Mouse (Mus musculus) testis, adult 2 months (tissue): ENCODE measurements at regions not wholly inside any gene's neighbourhood (a gene's known extent, or its start where the extent isn't known, plus 50 kb on each side); places are given as distances from the start of the nearest gene placed in this dataset.
A peak's percentile ranks its signal among the peaks of the same experiment; 100 is the strongest.

Source experiments
- H3K27ac ChIP-seq: fragments of 200-500 bp; 2 replicates; pipeline ENCODE4 v1.5.1; 2012; ENCODE audit warnings: low read depth, low read length; ENCODE audit not compliant: control insufficient read depth, insufficient read depth
- H3K27me3 ChIP-seq: fragments of 200-500 bp; 2 replicates; pipeline ENCODE4 v1.6.1; 2012; ENCODE audit warnings: mild to moderate bottlenecking, low read length, moderate library complexity; ENCODE audit not compliant: control insufficient read depth, insufficient read depth
- H3K36me3 ChIP-seq: fragments of 200-500 bp; 2 replicates; pipeline ENCODE4 v1.6.1; 2012; ENCODE audit warnings: mild to moderate bottlenecking, low read length; ENCODE audit not compliant: control insufficient read depth, insufficient read depth
- H3K4me1 ChIP-seq: fragments of 200-500 bp; 2 replicates; pipeline ENCODE4 v1.6.1; 2012; ENCODE audit warnings: low read length; ENCODE audit not compliant: control insufficient read depth, insufficient read depth
- H3K4me3 ChIP-seq: fragments of 200-500 bp; 2 replicates; pipeline ENCODE4 v1.5.1; 2012; ENCODE audit warnings: low read depth, mild to moderate bottlenecking, low read length, moderate library complexity, mixed read lengths; ENCODE audit not compliant: control insufficient read depth
- CTCF ChIP-seq: fragments of 200-500 bp; IDR thresholded peaks from 2 replicates; pipeline ENCODE4 v1.5.1; 2012; ENCODE audit warnings: low read depth, mild to moderate bottlenecking, inconsistent platforms, low read length, moderate library complexity; ENCODE audit not compliant: control insufficient read depth, insufficient read depth, insufficient replicate concordance
- POLR2A ChIP-seq: fragments of 200-500 bp; IDR thresholded peaks from 2 replicates; pipeline ENCODE4 v1.6.1; 2012; ENCODE audit warnings: low read depth, mild to moderate bottlenecking, inconsistent platforms, low read length, moderate library complexity; ENCODE audit not compliant: control insufficient read depth

DNA sequence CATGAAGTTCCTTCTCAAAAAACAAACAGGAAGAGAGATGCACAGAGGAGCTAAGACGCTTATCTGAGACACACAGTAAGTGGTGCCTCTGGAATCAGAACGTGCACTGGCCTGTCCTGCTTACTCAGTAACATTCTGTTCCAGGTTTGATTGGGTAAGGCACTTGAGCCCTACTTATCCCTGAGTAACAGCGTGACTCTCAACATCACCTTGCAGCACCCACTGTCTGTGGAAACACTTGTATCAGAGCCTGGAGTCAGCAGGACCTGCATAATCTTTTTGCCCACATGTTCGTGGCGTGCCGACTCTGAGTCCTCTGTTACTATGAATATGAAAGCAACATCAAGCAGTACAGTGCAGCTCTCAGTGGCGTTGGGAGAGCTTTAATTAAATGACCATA is 76.4 kb upstream of the Serbp1 start:
- Histone ChIP-seq H3K4me3 (no peak overlapping the region), H3K4me1 (no peaks in the 10 kb centered on the region), H3K27me3 (no peaks in the 10 kb centered on the region), H3K36me3 (no peaks in the 10 kb centered on the region), H3K27ac (no peak overlapping the region; the same call in 1 of the 2 replicates)
- TF ChIP-seq POLR2A (no peak), CTCF (no peak)

DNA sequence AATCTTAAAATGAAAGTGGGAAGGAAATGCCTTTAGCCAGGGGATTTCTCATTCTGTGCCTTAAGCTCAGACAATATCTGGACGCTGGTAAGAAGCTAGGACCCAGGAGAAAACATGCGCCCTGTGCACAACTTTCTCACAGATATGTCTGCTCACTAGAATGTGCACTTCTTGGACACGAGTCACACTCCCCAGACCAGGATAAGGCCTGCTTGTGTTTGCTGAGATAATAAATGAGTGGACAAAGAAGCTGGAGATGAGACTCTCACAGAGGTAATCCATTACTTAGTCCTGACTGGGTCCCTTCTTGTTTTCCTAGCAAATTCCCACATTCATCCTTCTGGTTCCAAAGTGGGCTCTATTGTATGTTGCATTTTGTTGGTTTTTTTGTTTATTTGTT is 77.4 kb upstream of the Serbp1 start:
- no peak overlapping the region for H3K27ac ChIP-seq
- no peak for TF ChIP-seq CTCF
- TF ChIP-seq POLR2A, result no peak
- no peak overlapping the region for H3K4me3 ChIP-seq
- H3K4me1 ChIP-seq, result no peaks in the 10 kb centered on the region
- H3K27me3 ChIP-seq, result no peaks in the 10 kb centered on the region
- H3K36me3 ChIP-seq, result no peaks in the 10 kb centered on the region

DNA sequence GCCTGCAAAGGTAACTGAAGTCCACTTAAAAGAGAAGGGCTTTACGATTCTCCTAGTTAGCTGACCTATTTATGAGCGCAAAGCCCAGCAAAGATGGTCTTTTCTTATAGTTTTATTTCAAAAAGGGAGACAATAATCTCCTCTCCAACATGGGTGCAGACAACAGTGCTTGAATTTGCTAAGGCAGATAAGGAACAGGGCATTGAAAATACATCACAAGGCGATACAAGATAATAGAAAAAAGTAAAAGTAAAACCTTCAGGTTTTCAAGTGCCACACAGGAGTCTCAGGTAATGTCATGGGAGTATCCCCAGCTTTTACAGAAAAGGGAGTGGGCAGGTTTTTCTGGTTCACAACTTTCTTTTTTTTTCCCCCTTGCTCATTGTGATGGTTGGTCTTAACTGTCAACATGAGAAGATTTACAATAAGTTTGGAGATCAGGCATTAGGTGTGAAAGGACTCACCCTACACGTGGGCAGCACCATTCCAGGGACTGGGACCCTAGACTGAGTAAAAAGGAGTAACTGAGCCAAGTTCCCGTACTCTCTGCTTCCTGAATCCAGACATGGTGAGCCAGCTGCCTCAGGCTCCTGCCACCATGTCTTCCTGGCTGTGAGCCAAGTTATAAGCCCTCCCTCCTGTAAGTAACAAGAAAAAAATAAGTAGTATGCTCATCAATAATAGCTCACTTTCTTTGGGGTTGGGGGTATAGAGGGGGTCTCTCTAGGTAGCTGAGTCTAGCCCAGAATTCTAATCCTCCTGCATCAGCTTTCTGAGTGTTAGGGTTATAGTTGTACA is 78.1 kb upstream of the Serbp1 start:
- no peaks in the 10 kb centered on the region for H3K4me1 ChIP-seq
- no peak overlapping the region for H3K4me3 ChIP-seq
- H3K27me3 ChIP-seq, result no peaks in the 10 kb centered on the region
- no peak overlapping the region for H3K27ac ChIP-seq
- TF ChIP-seq POLR2A (no peak), CTCF (no peak)
- no peaks in the 10 kb centered on the region for H3K36me3 ChIP-seq

DNA sequence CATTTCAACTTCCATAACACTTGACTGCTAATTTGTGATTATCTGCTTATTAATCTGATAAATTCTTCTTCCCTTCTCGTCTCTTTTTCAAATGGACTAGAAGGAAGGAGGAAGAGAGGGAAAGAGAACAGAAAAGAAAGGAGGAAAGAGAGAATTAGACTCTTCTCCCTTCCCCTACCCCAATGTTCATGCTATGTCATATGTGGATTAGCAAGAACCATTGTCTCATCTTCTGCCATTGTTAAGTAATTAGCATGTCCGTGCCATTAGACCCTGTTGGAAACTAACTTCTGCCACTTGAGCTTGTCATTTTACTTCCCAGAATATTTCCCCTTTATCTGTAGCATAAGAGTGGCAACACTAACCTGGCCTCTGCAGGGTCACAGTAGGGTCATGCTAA is 78.8 kb upstream of the Serbp1 start:
- H3K27ac ChIP-seq, result no peak overlapping the region
- H3K27me3 ChIP-seq, result no peaks in the 10 kb centered on the region
- H3K36me3 ChIP-seq, result no peaks in the 10 kb centered on the region
- no peak overlapping the region for H3K4me3 ChIP-seq
- H3K4me1 ChIP-seq, result no peaks in the 10 kb centered on the region
- TF ChIP-seq CTCF, result no peak
- TF ChIP-seq POLR2A, result no peak

DNA sequence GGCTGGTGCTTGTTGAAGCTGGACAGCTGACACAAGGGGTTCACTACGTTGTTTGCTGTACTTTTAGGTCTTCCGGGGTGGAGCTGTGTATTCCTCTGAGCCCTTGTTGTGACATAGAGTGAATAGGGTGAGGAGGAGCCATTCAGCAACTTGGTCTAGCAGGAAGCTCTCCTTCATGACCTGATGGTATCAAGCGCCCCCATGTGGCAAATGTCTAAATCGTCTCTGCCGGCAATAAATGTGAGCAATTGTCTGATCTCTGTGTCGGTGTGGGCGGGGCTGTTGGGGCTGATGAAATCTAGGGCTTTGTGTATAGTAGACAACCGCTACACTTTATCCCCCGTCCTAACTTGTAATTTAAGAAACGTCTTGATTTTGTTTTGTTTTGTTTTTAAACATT is 79.2 kb upstream of the Serbp1 start:
- no peaks in the 10 kb centered on the region for H3K36me3 ChIP-seq
- H3K4me1 ChIP-seq, result no peaks in the 10 kb centered on the region
- no peak overlapping the region for H3K27ac ChIP-seq
- no peaks in the 10 kb centered on the region for H3K27me3 ChIP-seq
- H3K4me3 ChIP-seq, result no peak overlapping the region
- TF ChIP-seq CTCF (peak; percentile 33; the same call in 1 of the 2 replicates), POLR2A (no peak)

DNA sequence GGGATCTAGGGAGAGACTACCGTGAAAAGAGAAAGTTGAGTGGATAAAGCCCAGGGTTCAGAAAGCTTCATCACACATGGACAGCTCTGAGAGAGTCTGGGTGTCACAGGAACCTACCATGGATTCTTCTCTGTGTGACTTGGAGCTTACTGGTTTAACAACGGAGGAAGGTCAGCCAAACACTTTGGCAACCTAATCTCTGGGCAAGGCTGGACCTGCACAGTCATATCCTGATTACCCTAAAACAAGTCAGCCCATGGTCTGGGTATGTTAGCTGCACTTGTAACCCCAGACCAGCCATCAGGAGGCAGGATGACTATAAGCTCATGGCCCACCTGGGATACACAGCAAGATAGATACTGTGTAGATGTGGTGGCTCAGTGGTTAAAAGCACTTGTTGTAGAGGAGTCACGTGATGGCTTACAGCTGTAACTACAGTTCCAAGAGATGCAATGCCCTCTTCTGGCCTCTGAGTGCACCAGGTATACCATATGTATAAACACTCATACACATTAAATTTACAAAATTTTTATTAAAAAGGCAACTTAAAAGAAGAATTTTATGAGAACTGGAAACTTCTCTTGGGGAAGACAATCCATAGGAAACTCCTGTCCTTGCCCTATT is 85.0 kb upstream of the Serbp1 start:
- H3K4me3 ChIP-seq, result no peak overlapping the region
- H3K36me3 ChIP-seq, result no peaks in the 10 kb centered on the region
- TF ChIP-seq POLR2A, result no peak
- no peak for TF ChIP-seq CTCF
- H3K4me1 ChIP-seq, result no peaks in the 10 kb centered on the region
- no peaks in the 10 kb centered on the region for H3K27me3 ChIP-seq
- H3K27ac ChIP-seq, result no peak overlapping the region

DNA sequence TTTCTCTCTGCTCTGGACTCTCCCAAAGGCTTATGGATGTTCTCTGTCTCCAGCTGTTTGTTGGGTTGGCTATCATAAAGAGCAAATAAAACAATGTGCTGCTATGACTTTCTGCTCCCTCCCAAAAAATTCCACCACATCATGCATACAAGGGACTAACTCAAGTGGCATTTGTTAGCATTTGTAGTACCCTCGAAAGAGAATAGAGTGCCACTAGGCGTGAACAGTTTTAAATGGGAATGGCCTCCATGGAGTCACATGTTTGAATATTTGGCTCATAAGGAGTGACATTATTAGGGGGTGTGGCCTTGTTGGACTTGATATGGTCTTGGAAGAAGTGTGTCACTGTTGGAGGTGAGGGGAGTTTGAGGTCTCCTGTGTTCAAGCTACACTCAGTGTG is 86.5 kb upstream of the Serbp1 start:
- H3K4me3 ChIP-seq, result no peak overlapping the region
- H3K4me1 ChIP-seq, result no peaks in the 10 kb centered on the region
- H3K36me3 ChIP-seq, result no peaks in the 10 kb centered on the region
- no peak for TF ChIP-seq CTCF
- H3K27ac ChIP-seq, result no peak overlapping the region
- no peaks in the 10 kb centered on the region for H3K27me3 ChIP-seq

DNA sequence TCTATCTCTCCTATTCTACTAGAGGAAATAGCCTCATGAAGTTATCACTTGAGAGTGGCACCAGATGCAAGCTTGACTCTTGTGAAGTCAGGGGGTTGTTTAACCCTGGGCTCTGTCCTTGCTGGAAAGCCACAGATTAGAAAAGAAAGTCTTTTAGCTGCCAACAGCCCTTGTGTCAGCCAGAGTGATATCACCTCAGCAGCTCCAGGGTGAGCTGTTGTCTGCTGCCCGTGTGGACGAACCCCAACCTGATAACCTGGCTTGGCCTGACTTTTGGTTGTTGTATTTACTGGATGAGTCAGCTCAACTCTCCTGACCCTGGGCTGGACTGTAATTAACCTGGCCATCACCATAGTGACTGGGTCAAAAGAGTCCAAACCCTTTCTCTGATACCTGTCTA is 88.6 kb upstream of the Serbp1 start:
- no peak overlapping the region for H3K4me3 ChIP-seq
- no peaks in the 10 kb centered on the region for H3K27me3 ChIP-seq
- no peaks in the 10 kb centered on the region for H3K36me3 ChIP-seq
- H3K4me1 ChIP-seq, result no peaks in the 10 kb centered on the region
- TF ChIP-seq POLR2A (no peak), CTCF (no peak)
- H3K27ac ChIP-seq, result no peak overlapping the region
